Mouse (Mus musculus): ENCODE results near the gene Prdm4.

The Prdm4 gene

DNA sequence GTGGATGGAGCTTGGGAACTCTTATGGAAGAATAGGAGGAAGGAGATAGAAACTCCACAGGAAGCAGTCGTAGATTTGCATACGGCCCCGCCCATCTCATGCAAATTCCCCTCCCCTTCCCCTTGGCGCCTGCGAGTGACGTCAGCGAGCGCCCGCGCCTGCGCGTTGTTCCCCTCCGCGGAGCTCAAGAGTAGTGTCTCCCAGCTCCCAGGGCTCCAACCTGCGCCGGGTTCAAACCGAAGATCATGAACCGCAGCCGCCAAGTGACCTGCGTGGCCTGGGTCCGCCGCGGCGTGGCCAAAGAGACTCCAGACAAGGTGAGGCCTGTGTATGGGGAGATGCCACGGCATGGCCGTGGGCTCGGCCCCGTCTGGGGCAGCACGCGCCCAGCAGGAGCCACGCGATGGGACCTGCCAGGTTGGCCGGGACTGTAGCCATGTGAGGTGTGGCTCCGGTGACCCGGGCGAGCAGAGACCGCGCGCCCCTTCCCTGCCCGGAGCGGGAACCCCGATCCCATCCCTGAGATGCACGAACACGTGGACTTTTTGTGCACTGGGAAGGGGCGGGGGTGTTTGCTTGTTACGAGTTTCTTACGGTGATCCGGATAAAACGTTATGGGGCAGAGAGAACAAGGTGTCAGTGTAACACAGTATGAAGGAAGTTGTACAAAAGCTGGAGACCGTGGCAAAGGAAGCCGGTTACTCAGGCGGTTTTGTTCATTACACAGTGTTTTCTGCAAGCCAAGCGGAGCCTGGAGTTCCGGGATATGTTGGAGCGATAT is 45.1 kb downstream of the Prdm4 start:
- peak; percentile 92 for DNase-seq (ENCODE audit: low spot score)

DNA sequence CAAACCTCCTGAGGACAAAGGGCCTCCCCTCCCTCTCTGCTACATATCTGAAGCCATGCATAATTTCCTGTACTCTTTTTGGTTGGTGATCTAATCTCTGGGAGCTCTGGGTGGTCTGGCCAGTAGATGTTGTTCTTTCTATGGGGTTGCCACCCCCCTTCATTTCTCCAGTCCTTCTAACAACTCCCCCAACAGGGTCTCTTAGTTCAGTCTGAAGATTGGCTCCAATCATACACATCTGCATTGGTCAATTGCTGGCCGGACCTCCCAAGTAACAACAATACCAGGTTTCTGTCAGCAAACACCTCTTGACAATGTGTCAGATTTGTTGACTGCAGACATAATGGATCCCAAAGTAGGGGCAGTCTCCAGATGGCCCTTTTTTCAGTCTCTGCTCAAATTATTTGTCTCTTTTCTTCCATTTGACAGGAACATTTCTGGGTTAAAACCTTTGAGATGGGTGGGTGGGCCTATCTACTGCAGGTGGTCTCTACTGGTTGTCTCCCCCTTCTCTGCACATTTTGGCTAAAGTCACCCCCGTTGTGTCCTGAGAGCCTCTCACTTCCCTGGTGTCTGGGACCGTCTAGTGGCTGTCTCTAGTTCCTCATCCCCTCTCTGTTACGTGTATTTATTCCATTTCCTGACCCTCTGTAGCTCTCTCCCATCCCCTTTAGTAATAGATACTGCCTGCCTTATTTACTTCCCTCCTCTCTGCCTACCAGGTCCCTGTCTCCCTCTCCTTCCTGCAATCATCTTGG is 70.7 kb downstream of the Prdm4 start:
- DNase-seq (ENCODE audit: low spot score) = no peak

Measured in testis, postnatal 14 days (tissue).